Mouse (Mus musculus) heart, embryonic 11.5 days (tissue): Measurements from ENCODE around the gene Ttf2. TPM values are rescaled to one million over a fixed set of nuclear protein-coding genes. Genes with fewer than 3 reads are reported as not detected.

Experiments
- ATAC-seq: fragments of 200-750 bp; cut with Nextera tagmentation; replicated peaks from 2 replicates; pipeline ENCODE4 v1.8.0; 2017; ENCODE audit warnings: moderate library complexity; ENCODE audit not compliant: insufficient number of reproducible peaks, low FRiP score, low TSS enrichment
- H3K27ac ChIP-seq: fragments of 300-500 bp; sonication (generic); 2 replicates; pipeline ENCODE4 v1.5.1; 2014; ENCODE audit warnings: mild to moderate bottlenecking, low read depth, low read length
- H3K27me3 ChIP-seq: fragments of 300-500 bp; sonication (generic); 2 replicates; pipeline ENCODE4 v1.6.1; 2014; ENCODE audit warnings: mild to moderate bottlenecking, low read length, mixed read lengths; ENCODE audit not compliant: control insufficient read depth, insufficient read depth
- H3K36me3 ChIP-seq: fragments of 300-500 bp; sonication (generic); 2 replicates; pipeline ENCODE4 v1.6.1; 2014; ENCODE audit warnings: mild to moderate bottlenecking, low read length, moderate library complexity, mixed read lengths; ENCODE audit not compliant: control insufficient read depth, insufficient read depth
- H3K4me1 ChIP-seq: fragments of 300-500 bp; sonication (generic); 2 replicates; pipeline ENCODE4 v1.6.1; 2014; ENCODE audit warnings: low read length; ENCODE audit not compliant: control insufficient read depth, insufficient read depth
- H3K4me2 ChIP-seq: fragments of 300-500 bp; sonication (generic); 2 replicates; pipeline ENCODE4 v1.6.1; 2014; ENCODE audit warnings: mild to moderate bottlenecking, moderate library complexity
- H3K4me3 ChIP-seq: fragments of 300-500 bp; sonication (generic); 2 replicates; pipeline ENCODE4 v1.5.1; 2014; ENCODE audit warnings: low read depth, low read length
- H3K9ac ChIP-seq: fragments of 300-500 bp; sonication (generic); 2 replicates; pipeline ENCODE4 v1.6.1; 2014; ENCODE audit warnings: mild to moderate bottlenecking, low read depth, low read length, moderate library complexity
- H3K9me3 ChIP-seq: fragments of 300-500 bp; sonication (generic); replicated peaks from 2 replicates; pipeline ENCODE4 v1.6.1; 2016; ENCODE audit warnings: low read length; ENCODE audit not compliant: control insufficient read depth
- WGBS: fragments of 180-500 bp; shearing (Covaris S2); extraction: QIAGEN DNeasy Blood & Tissue Kit; methylation state at CpG from one replicate; pipeline ENCODE4 v1.1.7; 2014; ENCODE audit not compliant: insufficient replicate concordance; 5-methylcytosine and 5-hydroxymethylcytosine counted together
- polyA plus RNA-seq: library from polyadenylated mRNA; unstranded; fragments of >200 nt; fragmentation: Nextera tagmentation; extraction: Ambion mirVana; gene quantifications from 2 replicates; pipeline ENCODE4 v1.2.1, GENCODE M21; 2014

The Ttf2 gene
- 12.9 and 15.8 TPM in 2 replicates for polyA plus RNA-seq

DNA sequence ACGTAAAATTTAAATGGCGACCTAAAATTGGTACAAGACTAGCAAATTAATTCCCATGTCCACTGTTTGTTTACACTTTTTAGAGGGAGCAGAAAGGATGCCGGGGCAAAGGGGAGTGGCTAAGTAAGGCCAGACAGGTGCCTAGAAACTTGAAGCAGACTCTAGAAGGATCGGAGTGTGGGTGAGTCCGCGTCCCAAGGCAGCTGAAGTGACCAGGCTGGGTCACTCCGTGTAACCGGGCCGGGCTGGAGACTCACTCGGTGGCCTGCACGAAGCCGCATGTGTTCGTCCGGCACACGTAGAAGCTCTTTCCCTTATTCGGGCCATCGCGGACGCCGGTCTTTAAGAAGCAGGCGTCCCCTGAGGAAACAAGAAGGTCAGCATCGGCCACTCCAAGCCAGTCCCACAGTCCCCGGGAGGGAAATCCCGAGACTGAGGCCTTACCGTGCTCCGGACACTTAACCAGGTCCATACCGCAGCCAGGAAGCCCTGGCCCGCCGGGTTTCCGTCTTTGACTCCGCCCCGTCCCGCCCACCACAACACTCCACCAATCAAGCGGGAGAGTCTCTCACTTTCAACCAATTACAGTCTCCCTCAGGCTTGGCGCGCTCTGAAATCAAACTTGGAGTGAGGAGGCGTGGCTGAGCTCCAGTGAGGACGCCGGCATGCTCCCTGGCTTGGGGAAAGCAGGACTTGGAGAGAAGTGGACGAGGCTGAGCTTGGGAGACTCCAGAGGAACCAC lies at the start of gene Ttf2:
Gene Ttf2, minus strand, starts transcription at position 488 of the 742 bp plus-strand sequence.
- H3K4me3 ChIP-seq = peak within 1 kb of the TSS; percentile 85
- ATAC-seq = peak; percentile 98
- no peaks in the 10 kb centered on the region for H3K36me3 ChIP-seq
- peak within 1 kb of the TSS; percentile 80 for H3K9ac ChIP-seq
- H3K4me2 ChIP-seq = peak within 1 kb of the TSS; percentile 76
- H3K4me1 ChIP-seq = peaks cover 8% of the 10 kb centered on the region; the same call in 1 of the 2 replicates
- WGBS = under 1% methylated on average over 40 of the region's 40 CpGs
- H3K27ac ChIP-seq = peak within 1 kb of the TSS; percentile 54; the same call in 1 of the 2 replicates
- H3K9me3 ChIP-seq = no peaks in the 10 kb centered on the region
- no peaks in the 10 kb centered on the region for H3K27me3 ChIP-seq

DNA sequence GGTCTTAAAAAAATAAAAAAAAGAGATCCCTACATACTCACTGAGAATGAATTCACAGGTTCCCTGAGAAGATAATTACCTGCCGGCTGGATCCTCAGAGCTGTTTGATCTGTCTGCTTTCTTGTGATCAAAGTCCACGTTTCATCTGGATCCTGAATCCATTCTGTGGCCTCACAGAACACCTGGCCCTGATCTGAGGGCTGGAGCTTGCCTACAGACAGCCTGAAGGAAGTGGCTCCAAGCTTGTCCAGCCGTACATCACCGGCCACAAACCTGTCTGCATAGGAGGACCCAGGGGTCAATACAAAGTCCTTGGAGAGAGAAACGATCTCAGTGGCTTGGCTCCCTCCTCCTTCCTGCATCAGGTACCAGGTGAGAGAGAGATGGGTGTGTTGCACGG lies 49.0 kb upstream of the Ttf2 start:
- no peak for ATAC-seq
- H3K4me2 ChIP-seq = no peak overlapping the region

DNA sequence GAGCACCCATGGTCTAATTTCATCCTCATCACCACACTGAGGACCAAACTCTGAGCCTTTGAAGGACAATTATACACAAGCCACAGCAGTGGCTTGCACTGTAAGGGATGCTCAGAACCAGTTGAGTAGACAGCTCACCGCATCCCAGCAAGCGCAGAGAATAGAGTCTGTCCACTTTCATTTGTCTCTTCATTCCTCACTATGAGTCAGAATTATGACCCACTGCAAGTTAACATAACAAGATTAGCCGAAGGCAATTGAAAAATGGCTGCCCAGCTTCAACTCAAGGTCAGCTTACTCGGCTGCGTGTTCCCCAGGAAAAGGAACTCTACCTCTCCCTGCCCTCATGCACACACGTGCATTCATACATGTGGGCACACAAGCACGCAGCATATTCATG lies 46.6 kb upstream of the Ttf2 start:
- no peak overlapping the region for H3K4me3 ChIP-seq
- H3K9ac ChIP-seq = no peak overlapping the region
- no peaks in the 10 kb centered on the region for H3K36me3 ChIP-seq
- no peak for ATAC-seq
- no peaks in the 10 kb centered on the region for H3K27me3 ChIP-seq
- 83% methylated on average over 7 of the region's 7 CpGs for WGBS
- no peak overlapping the region for H3K4me2 ChIP-seq
- H3K9me3 ChIP-seq = no peaks in the 10 kb centered on the region
- peaks cover 23% of the 10 kb centered on the region for H3K4me1 ChIP-seq
- no peak overlapping the region for H3K27ac ChIP-seq

More for the DNA sequence above, 49.0 kb upstream of the Ttf2 start:
- Histone ChIP-seq H3K9me3 (no peaks in the 10 kb centered on the region), H3K4me1 (peaks cover 22% of the 10 kb centered on the region), H3K9ac (no peak overlapping the region), H3K27ac (no peak overlapping the region), H3K36me3 (no peaks in the 10 kb centered on the region), H3K4me3 (no peak overlapping the region), H3K27me3 (no peaks in the 10 kb centered on the region)
- whole genome bisulfite sequencing = 82% methylated on average over 6 of the region's 6 CpGs

DNA sequence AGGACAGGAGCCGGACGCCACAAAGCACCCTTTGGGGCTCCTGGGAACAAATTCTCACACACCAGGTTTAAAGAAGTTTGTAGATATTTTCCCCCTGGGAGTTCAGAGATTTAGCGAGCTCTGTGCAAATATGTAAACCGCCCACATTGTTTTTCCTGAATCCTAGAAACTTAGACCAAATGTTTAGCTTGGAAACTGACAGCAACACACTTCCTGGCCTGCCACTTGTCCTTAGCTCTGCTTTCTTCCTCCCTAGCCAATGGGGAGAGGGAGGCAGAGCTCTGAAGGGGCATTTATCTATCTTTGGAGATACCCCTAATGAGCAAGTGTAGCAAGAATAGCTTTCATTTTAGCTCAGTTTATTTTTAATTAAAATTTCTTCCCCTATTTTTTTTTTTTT lies 45.8 kb upstream of the Ttf2 start:
- no peaks in the 10 kb centered on the region for H3K27me3 ChIP-seq

DNA sequence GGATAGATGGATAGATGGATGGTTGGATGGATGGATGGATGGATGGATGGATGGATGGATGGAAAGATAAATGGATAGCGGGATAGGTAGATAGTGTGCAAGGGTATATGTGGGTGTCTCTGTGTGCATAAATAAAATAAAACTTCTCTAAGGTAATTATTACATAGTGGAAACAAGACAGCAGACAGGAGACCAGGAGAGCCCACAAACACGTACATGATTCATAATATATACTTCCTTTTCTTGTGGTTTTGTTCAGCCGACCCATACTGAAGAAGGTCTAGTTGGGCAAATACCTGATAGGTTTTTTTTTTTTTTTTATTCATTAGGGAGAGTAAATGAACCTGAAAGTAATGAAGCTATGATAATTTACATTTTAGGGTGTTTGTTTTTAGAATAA lies 44.1 kb upstream of the Ttf2 start:
- no peak overlapping the region for H3K27ac ChIP-seq
- peaks cover 21% of the 10 kb centered on the region for H3K4me1 ChIP-seq
- no peak overlapping the region for H3K4me2 ChIP-seq
- H3K36me3 ChIP-seq = no peaks in the 10 kb centered on the region
- no peaks in the 10 kb centered on the region for H3K27me3 ChIP-seq
- ATAC-seq = no peak
- no peak overlapping the region for H3K9ac ChIP-seq
- no peaks in the 10 kb centered on the region for H3K9me3 ChIP-seq
- WGBS = 87% methylated on average over 3 of the region's 3 CpGs
- H3K4me3 ChIP-seq = no peak overlapping the region

More for the DNA sequence above, 45.8 kb upstream of the Ttf2 start:
- no peak overlapping the region for H3K4me3 ChIP-seq
- H3K27ac ChIP-seq = 0 out of 2 replicates have a peak overlapping the region, but pooled peaks have one; percentile 7
- 41% methylated on average over 4 of the region's 4 CpGs for WGBS
- H3K9me3 ChIP-seq = no peaks in the 10 kb centered on the region
- no peak for ATAC-seq
- H3K4me1 ChIP-seq = peaks cover 21% of the 10 kb centered on the region
- H3K36me3 ChIP-seq = no peaks in the 10 kb centered on the region
- no peak overlapping the region; the same call in 1 of the 2 replicates for H3K4me2 ChIP-seq
- H3K9ac ChIP-seq = 0 out of 2 replicates have a peak overlapping the region, but pooled peaks have one; percentile 43

DNA sequence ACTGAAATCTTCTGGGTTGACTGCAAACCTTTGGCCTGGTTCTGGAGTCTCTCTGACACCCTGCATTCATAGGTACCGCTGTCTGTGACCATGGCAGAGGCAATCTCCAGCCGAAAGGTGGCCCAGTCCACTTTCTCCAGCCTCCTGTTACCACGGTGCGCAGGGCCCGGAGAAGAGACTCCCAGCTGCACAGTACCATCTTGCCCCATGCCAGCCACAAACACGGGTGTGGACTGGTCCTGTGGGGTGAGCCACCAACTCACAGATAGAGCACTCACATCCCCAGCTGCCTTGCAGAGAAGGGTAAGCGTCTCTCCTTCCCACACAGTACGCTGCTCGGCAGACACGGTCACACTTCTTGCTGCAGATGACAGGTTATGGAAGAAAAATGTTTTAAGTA lies 43.5 kb upstream of the Ttf2 start:
- Histone ChIP-seq H3K27ac (no peak overlapping the region), H3K9me3 (no peaks in the 10 kb centered on the region), H3K27me3 (no peaks in the 10 kb centered on the region)

DNA sequence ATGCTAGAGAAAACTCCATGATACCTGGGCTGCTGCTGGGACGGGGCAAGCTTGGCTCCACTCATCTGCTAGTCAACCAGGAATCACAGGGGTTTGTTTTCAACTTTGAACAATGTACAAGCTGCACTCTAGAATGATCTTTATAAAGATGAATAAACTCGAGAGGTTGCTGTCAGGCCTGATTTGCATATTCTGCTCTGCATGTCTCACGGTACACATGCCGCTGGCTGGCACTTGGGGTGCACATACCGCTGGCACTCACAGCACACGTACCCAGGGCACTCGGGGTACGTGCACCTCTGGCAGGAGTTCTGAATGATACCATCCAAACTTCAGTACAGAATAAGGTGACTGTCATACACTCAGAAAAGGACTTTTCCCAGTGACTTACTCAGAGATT lies 43.1 kb upstream of the Ttf2 start:
- peaks cover 21% of the 10 kb centered on the region for H3K4me1 ChIP-seq
- no peaks in the 10 kb centered on the region for H3K36me3 ChIP-seq
- H3K9ac ChIP-seq = no peak overlapping the region
- H3K4me2 ChIP-seq = no peak overlapping the region
- no peak overlapping the region for H3K4me3 ChIP-seq
- no peaks in the 10 kb centered on the region for H3K9me3 ChIP-seq
- H3K27me3 ChIP-seq = no peaks in the 10 kb centered on the region
- 80% methylated on average over 8 of the region's 8 CpGs for WGBS
- H3K27ac ChIP-seq = no peak overlapping the region
- no peak for ATAC-seq

More for the DNA sequence above, 43.5 kb upstream of the Ttf2 start:
- H3K4me3 ChIP-seq = no peak overlapping the region
- H3K4me2 ChIP-seq = no peak overlapping the region
- no peaks in the 10 kb centered on the region for H3K36me3 ChIP-seq
- WGBS = 86% methylated on average over 10 of the region's 10 CpGs
- H3K9ac ChIP-seq = no peak overlapping the region
- H3K4me1 ChIP-seq = peaks cover 21% of the 10 kb centered on the region
- no peak for ATAC-seq

DNA sequence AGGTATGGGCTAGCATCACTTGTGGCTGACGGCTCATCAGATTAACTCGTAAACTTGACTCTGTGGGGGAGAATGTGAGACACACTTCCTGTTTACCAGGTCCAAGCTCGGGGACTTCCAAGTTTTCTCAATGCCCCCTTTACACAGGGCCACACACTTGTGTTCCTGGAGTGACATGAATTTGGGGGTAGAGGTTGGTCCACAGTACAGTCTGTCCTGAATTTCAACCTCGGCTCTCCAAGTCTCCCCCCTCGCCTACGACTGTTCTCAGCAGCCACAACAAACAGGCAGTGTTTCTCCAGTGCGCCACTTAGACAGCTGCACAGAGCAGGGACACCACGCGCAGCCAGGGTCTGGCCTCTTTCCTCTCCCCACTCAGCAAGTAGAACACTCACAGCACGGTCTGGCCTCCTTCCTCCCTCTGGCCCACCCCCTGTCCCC lies 42.7 kb upstream of the Ttf2 start:
- no peak overlapping the region for H3K27ac ChIP-seq
- no peaks in the 10 kb centered on the region for H3K36me3 ChIP-seq
- H3K4me1 ChIP-seq = peaks cover 21% of the 10 kb centered on the region
- 0 out of 2 replicates have a peak, but pooled peaks have one; percentile 22 for ATAC-seq
- WGBS = 41% methylated on average over 10 of the region's 10 CpGs
- H3K4me3 ChIP-seq = no peak overlapping the region
- H3K27me3 ChIP-seq = no peaks in the 10 kb centered on the region
- no peaks in the 10 kb centered on the region for H3K9me3 ChIP-seq
- no peak overlapping the region for H3K9ac ChIP-seq
- H3K4me2 ChIP-seq = no peak overlapping the region

DNA sequence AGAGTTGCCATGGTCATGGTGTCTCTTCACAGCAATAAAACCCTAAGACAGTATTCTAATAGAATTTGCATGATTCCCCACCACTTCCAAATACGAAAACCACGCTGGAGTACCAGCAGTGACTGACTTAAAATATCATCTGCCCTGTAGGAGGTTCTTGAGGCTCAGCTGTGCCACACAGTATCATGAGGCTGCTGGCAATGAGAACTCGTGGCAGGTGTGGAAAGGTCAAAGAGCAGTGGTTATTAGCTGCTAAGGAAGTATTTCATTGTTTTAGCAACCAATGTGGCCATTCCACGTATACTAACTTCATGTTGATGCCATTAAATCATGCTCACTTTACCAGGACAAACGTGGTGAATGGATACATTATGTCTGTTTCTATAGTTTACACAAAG lies 41.7 kb upstream of the Ttf2 start:
- no peak overlapping the region for H3K4me2 ChIP-seq
- H3K36me3 ChIP-seq = no peaks in the 10 kb centered on the region
- no peak overlapping the region for H3K9ac ChIP-seq
- peaks cover 21% of the 10 kb centered on the region for H3K4me1 ChIP-seq
- H3K27me3 ChIP-seq = no peaks in the 10 kb centered on the region
- no peaks in the 10 kb centered on the region for H3K9me3 ChIP-seq
- 71% methylated on average over 5 of the region's 5 CpGs for WGBS
- no peak for ATAC-seq
- H3K4me3 ChIP-seq = no peak overlapping the region
- no peak overlapping the region for H3K27ac ChIP-seq
